Mouse (Mus musculus) heart, postnatal 0 days (tissue): ENCODE results near the gene Nlrp10. TPM values are rescaled to one million over a fixed set of nuclear protein-coding genes. Genes with fewer than 3 reads are reported as not detected.

Experiments used
- ATAC-seq: fragments of 200-750 bp; cut with Nextera tagmentation; 2 replicates; pipeline ENCODE4 v1.8.0; 2017; ENCODE audit warnings: low read depth, moderate number of reproducible peaks, moderate library complexity; ENCODE audit not compliant: insufficient read depth
- DNase-seq: peaks from one replicate; pipeline ENCODE4 v3.0.0-alpha.2; 2016; ENCODE audit warnings: low spot score
- H3K27ac ChIP-seq: fragments of 300-500 bp; sonication (generic); 2 replicates; pipeline ENCODE4 v1.5.1; 2014; ENCODE audit warnings: low read depth, mild to moderate bottlenecking
- H3K27me3 ChIP-seq: fragments of 300-500 bp; sonication (generic); 2 replicates; pipeline ENCODE4 v1.6.1; 2014; ENCODE audit warnings: low read length, mixed read lengths; ENCODE audit not compliant: control insufficient read depth, insufficient read depth
- H3K36me3 ChIP-seq: fragments of 300-500 bp; sonication (generic); replicated peaks from 2 replicates; pipeline ENCODE4 v1.6.1; 2014; ENCODE audit warnings: low read length, mixed read lengths; ENCODE audit not compliant: control insufficient read depth, insufficient read depth
- H3K4me1 ChIP-seq: fragments of 300-500 bp; sonication (generic); 2 replicates; pipeline ENCODE4 v1.6.1; 2014; ENCODE audit warnings: antibody characterized with exemption; ENCODE audit not compliant: control insufficient read depth, insufficient read depth
- H3K4me2 ChIP-seq: fragments of 300-500 bp; sonication (generic); 2 replicates; pipeline ENCODE4 v1.6.1; 2014; ENCODE audit warnings: low read depth, mild to moderate bottlenecking, low read length, moderate library complexity
- H3K4me3 ChIP-seq: fragments of 300-500 bp; sonication (generic); 2 replicates; pipeline ENCODE4 v1.5.1; 2014; ENCODE audit warnings: low read depth, low read length
- H3K9ac ChIP-seq: fragments of 300-500 bp; sonication (generic); replicated peaks from 2 replicates; pipeline ENCODE4 v1.6.1; 2014; ENCODE audit warnings: low read depth, low read length, mixed read lengths
- H3K9me3 ChIP-seq: fragments of 300-500 bp; sonication (generic); replicated peaks from 2 replicates; pipeline ENCODE4 v1.6.1; 2016; ENCODE audit warnings: low read length; ENCODE audit not compliant: control insufficient read depth
- CTCF ChIP-seq: IDR thresholded peaks from 2 replicates; pipeline ENCODE4 v1.5.1; 2016; ENCODE audit warnings: antibody characterized with exemption, control low read depth, low read depth
- EP300 ChIP-seq: IDR thresholded peaks from 2 replicates; pipeline ENCODE4 v1.6.1; 2016; ENCODE audit warnings: antibody characterized with exemption, low read depth
- WGBS: fragments of 180-500 bp; shearing (Covaris S2); extraction: QIAGEN DNeasy Blood & Tissue Kit; methylation state at CpG from one replicate; pipeline ENCODE4 v1.1.7; 2014; 5-methylcytosine and 5-hydroxymethylcytosine counted together
- polyA plus RNA-seq: library from polyadenylated mRNA; unstranded; fragments of >200 nt; fragmentation: Nextera tagmentation; extraction: Ambion mirVana; gene quantifications from 2 replicates; pipeline ENCODE4 v1.2.1, GENCODE M21; 2015
- total RNA-seq: library from RNA; depleted of rRNA; stranded (reverse); fragments of >200 nt; gene quantifications from 2 replicates; pipeline ENCODE4 v1.2.3, GENCODE M21; 2014; ENCODE audit warnings: low replicate concordance

The Nlrp10 gene
- total and polyA plus RNA-seq, 2 experiments from 2014 or later, result 15.7 to 16.4 TPM

DNA sequence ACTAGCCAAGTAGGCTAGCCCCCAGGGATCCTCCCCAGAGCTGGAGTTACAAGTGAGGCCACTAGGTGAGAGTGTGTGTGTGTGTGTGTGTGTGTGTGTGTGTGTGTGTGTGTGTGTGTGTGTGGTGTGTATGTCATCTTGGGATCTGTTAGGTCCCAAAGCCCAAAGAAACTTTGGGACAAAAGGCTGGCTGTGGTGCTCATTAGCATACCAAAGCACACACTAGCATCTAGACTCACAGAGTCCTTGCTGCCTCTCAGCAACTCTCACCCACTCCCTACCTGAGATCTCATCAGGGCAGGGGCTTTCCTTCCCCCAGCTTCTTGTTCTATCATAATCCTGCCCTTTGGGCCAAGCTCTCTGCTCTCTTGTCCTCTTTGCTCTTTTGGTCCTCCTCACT, 18.6 kb upstream of the Nlrp10 start:
- Histone ChIP-seq H3K4me2 (no peak overlapping the region), H3K9ac (no peak overlapping the region), H3K36me3 (peaks cover 7% of the 10 kb centered on the region; the same call in 1 of the 2 replicates), H3K9me3 (no peaks in the 10 kb centered on the region), H3K27me3 (peaks cover 38% of the 10 kb centered on the region), H3K4me3 (no peak overlapping the region), H3K4me1 (no peaks in the 10 kb centered on the region), H3K27ac (no peak overlapping the region)
- no peak for DNase-seq
- TF ChIP-seq CTCF (no peak), EP300 (no peak)
- no peak for ATAC-seq

DNA sequence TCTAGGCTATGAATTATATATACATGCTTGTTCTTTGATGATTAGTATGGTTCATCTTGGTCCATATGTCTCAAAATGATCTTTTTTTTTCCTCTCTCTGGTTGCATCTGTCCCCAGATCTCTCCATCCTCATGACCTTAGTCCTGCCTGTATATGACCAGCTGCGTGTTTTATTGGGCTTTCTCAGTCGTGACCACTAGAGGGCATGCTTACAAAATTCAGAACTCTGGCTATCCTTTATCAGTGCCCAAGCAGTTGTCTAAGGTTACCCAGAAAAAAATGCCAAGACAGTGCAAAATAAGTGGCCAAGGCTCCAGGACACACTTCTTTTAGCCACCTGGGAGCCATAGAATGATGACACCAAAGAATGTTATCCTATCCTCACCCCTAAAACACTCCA, 14.0 kb upstream of the Nlrp10 start:
- Histone ChIP-seq H3K9me3 (no peaks in the 10 kb centered on the region), H3K4me2 (no peak overlapping the region), H3K4me3 (no peak overlapping the region), H3K27me3 (peaks cover 3% of the 10 kb centered on the region; the same call in 1 of the 2 replicates), H3K9ac (no peak overlapping the region), H3K27ac (no peak overlapping the region), H3K36me3 (peaks cover 50% of the 10 kb centered on the region), H3K4me1 (no peaks in the 10 kb centered on the region)
- ATAC-seq, result no peak
- 7% methylated on average over 2 of the region's 2 CpGs for WGBS
- TF ChIP-seq EP300, result no peak
- TF ChIP-seq CTCF, result peak; percentile 62
- no peak for DNase-seq

- H3K4me2 ChIP-seq, result no peak overlapping the region
- no peak for TF ChIP-seq EP300
- TF ChIP-seq CTCF, result no peak
- H3K9me3 ChIP-seq, result no peaks in the 10 kb centered on the region
- no peaks in the 10 kb centered on the region for H3K27me3 ChIP-seq
- H3K4me1 ChIP-seq, result no peaks in the 10 kb centered on the region
- H3K27ac ChIP-seq, result no peak overlapping the region
- no peak overlapping the region for H3K4me3 ChIP-seq
- ATAC-seq (no peak), DNase-seq (no peak)
- peaks cover 74% of the 10 kb centered on the region for H3K36me3 ChIP-seq
- H3K9ac ChIP-seq, result no peak overlapping the region
- 87% methylated on average over 9 of the region's 9 CpGs for WGBS
Observed at GRCm38 (mm10) chr7:108941466-108941865, 11.5 kb upstream of the Nlrp10 start.

DNA sequence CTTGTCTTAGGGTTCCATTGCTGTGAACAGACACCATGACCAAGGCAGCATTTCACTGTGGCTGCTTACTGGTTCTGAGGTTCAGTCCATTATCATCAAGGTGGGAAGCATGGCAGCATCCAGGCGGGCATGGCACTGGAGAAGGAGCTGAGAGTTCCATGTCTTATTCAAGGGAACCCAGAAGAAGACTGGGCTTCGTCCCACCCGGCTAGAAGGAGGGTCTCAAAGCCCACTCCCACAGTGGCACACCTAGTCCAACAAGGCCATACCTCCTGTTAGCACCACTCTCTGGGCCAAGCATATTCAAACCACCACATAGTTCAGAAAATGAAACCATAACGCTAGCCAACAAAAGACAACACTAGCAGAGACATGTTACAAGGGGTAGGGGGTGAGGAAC, 6.6 kb upstream of the Nlrp10 start:
- WGBS, result 91% methylated on average over 4 of the region's 4 CpGs
- ATAC-seq, result no peak
- no peaks in the 10 kb centered on the region for H3K27me3 ChIP-seq
- no peak overlapping the region for H3K9ac ChIP-seq
- no peak for DNase-seq
- H3K27ac ChIP-seq, result no peak overlapping the region
- H3K9me3 ChIP-seq, result no peaks in the 10 kb centered on the region
- H3K4me2 ChIP-seq, result no peak overlapping the region
- H3K4me1 ChIP-seq, result peaks cover 9% of the 10 kb centered on the region; the same call in 1 of the 2 replicates
- TF ChIP-seq EP300 (no peak), CTCF (no peak)
- no peak overlapping the region for H3K4me3 ChIP-seq
- H3K36me3 ChIP-seq, result peaks cover 50% of the 10 kb centered on the region

DNA sequence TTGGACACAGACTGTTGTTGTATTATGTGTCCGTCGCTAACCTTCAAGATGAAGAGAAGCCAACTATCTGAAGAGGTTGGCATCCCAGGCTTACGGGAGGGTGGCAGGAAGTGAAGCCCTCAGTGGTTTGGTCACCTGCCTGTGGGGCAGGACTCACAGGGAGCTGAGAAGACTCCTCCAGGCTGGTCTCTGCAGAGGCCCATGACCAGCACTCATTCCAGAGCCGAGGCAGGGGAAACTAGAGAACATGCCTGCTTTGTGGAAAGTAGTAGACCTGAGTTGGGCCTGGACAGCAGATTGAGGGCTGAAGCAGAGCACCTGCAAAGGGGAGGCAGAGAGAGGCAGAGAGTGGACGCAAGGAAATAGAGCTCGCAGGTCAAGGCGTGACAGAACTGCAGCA, 5.4 kb upstream of the Nlrp10 start:
- no peak overlapping the region for H3K27ac ChIP-seq
- TF ChIP-seq EP300 (no peak), CTCF (no peak)
- peak overlapping the region; percentile 90 for H3K4me2 ChIP-seq
- H3K36me3 ChIP-seq, result peaks cover 38% of the 10 kb centered on the region
- no peak for ATAC-seq
- no peaks in the 10 kb centered on the region for H3K9me3 ChIP-seq
- no peaks in the 10 kb centered on the region for H3K27me3 ChIP-seq
- no peak for DNase-seq
- 74% methylated on average over 7 of the region's 7 CpGs for WGBS
- H3K4me1 ChIP-seq, result peaks cover 9% of the 10 kb centered on the region; the same call in 1 of the 2 replicates
- H3K4me3 ChIP-seq, result peak overlapping the region; percentile 81
- no peak overlapping the region for H3K9ac ChIP-seq

DNA sequence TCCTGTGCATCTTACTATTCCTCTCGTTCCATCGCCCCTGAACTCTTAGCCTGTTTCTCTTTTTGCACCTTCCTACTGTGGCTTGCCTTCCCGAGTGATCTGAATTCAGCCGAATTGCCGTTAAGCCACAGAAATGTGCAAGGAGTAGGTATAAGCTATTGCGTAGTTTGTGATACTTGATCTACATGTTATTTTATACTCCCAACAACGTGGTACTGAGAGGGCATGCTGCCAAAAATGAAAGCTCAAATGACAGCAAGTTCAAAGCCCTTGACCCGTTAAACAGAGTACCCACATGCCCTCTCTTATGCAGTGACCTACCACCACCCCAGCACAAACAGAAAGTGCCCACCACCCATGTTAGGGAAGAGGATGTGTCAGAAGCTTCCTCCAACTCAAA, 4.9 kb upstream of the Nlrp10 start:
- 3% methylated on average over 8 of the region's 8 CpGs for WGBS
- Histone ChIP-seq H3K4me1 (peaks cover 9% of the 10 kb centered on the region; the same call in 1 of the 2 replicates), H3K9me3 (no peaks in the 10 kb centered on the region), H3K9ac (peak overlapping the region; percentile 89), H3K27ac (peak overlapping the region; percentile 79), H3K36me3 (peaks cover 32% of the 10 kb centered on the region), H3K4me3 (peak overlapping the region; percentile 81), H3K27me3 (no peaks in the 10 kb centered on the region), H3K4me2 (peak overlapping the region; percentile 90)
- TF ChIP-seq CTCF (no peak), EP300 (no peak)
- DNase-seq, result no peak
- no peak for ATAC-seq
